Mouse (Mus musculus) T-helper 1 cell (primary cell): ENCODE measurements around the gene Med11.

Experiments
- in situ Hi-C: fragments of 300-600 bp; cut with MboI, MseI; formaldehyde crosslinking; loops from one replicate; pipeline ENCODE4 v1.15.1; 2025; ENCODE audit warnings: high pct_unique_total_duplicates

The Med11 gene

DNA sequence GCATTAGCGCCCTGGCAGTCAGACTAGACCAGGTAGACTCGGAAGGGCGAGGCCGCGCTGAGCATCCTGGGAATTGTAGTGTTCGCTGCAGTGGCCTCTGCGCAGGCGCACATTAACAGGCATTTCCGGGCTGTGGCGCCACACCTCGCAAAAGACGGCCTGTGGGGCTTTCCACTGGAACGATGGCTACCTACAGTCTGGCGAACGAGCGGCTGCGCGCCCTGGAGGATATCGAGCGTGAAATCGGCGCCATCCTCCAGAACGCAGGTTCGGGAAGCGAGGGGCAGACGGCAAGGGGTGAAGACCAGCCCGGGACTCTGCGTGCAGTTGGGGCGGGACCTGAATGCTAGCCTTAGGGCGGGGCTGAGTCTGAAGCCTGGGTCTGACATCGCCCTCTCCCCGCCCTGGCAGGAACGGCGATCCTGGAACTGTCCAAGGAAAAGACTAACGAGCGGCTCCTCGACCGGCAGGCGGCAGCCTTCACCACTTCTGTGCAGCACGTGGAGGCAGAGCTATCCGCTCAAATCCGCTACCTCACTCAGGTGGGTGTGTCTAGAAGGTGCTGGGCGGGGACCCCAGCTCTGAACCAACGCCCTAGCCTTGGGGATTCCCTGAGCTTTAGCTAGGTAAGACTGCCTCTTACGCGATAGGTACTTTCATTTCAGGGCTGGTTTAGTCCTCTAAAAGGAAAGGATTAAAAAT is at the start of gene Med11:
Gene Med11 (plus strand): TSS at position 123 of the 702 bp plus-strand sequence.
- in situ Hi-C loops = no loop called here

DNA sequence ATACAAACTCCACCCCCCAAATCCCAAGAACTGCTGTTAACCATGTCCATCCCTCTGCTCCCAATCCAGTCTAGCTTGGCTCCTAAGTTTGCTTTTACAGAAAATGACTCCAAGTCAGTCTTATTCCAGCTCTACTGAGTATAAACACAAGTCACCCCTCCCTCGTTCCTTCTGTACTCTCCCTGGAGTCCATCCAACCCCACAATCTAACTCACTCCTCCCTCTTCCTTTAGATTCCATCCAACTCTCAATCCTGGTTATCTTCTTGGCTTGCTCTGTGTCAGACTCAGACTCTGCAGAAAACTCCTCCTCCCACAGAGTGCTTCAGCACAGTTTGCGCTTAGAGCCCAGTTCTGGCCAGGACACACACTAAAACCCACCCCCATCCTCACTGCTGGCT is 48.1 kb upstream of the Med11 start:
- in situ Hi-C loops = no loop called here

DNA sequence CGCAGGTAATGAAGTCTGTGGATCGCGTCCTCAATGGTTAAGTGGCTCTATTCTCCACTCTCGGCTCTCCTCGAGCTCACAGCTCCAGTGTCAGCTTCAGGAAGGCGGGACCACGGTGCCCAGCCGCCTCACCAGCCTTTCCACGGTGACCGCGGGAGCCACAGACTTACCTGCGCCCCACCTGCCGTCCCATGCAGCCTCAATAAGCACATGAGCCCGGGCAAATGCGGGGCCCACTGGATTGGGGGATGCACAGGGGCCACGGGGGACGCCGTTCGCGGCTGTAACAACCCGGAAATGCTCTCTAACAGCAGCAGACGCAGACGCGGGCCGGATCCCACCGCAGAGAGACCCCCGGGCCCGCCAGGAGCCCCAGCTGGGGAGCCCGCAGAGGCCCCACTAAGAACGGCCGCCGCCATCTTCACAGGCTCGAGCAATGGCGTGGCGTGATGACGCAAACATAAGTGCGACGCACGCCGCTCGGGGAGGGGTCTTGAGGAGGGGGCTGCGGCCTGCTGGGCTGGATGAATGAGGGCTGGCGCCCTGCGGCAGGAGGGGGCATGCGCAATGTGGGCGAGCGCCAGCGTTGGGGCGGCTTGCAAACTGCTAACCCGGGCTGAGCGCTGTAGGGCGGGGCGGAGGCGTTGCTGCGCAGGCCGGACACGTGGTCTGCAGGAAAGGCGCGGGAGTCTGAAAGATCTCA is 42.0 kb upstream of the Med11 start, which contains the start of gene Pelp1:
Gene Pelp1 (minus strand): TSS at position 438 of the 703 bp plus-strand sequence.
- in situ Hi-C loops = loop anchor here (5.0 kb wide), 1 partner anchor 98 kb away; the partner anchor contains the start of gene Tm4sf5

DNA sequence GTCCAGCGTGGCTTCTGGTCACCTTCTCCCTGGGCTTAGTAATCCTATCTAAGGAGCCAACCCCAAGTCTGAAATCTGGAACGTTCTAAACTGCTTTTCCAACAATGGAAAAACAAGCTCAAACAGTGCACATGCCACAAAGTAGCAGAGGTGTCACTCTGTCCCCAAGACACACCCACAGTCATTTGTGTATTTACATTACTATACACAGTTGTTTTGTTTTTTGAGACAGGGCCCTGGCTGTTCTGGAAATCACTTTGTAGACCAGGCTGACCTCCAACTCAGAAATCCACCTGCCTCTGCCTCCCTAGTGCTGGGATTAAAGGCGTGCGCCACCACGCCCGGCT is 41.4 kb upstream of the Med11 start:
- in situ Hi-C loops = loop anchor here (5.0 kb wide), 1 partner anchor 97 kb away; the partner anchor contains the start of gene Tm4sf5

DNA sequence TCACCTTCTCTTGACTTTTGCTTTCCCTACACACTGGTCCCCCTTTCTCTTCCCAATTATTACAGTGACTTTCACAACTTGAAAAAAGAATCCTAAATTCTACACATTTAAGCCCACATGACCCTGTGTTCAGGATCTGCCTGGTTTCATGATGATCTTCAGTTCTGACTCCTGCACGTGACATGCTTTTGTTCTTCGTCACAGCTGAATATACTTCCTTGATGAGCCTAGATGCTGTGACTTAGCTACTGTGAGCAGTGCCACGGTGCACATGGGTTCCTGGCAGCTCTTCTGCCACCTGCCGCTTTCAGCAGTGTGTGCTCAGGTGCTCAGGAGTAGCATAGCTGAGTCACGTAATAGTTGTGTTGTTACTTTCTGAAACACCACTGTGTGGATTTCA is 39.1 kb upstream of the Med11 start:
- in situ Hi-C loops = loop anchor here (5.0 kb wide), 1 partner anchor 95 kb away; the partner anchor contains the start of gene Tm4sf5

DNA sequence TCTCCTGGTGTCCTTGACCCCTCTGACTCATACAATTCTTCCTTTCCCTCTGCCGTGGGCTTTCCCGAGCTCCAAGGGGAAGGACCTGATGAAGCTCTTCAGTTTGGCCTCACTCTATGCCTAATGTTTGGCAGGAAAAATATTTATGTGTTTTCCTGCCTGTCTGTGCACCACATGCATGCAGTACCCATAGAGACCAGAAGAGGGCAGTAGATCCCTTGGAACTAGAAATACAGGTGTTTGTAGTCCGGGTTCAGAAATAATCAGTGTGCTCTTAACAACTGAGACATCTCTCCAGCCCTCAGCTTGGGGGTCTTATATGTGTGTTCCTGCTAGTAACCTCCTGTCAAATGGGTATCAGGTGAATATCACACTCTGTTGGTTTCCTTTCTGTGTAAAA is 37.8 kb upstream of the Med11 start:
- in situ Hi-C loops = loop anchor here (5.0 kb wide), 1 partner anchor 93 kb away; the partner anchor contains the start of gene Tm4sf5

DNA sequence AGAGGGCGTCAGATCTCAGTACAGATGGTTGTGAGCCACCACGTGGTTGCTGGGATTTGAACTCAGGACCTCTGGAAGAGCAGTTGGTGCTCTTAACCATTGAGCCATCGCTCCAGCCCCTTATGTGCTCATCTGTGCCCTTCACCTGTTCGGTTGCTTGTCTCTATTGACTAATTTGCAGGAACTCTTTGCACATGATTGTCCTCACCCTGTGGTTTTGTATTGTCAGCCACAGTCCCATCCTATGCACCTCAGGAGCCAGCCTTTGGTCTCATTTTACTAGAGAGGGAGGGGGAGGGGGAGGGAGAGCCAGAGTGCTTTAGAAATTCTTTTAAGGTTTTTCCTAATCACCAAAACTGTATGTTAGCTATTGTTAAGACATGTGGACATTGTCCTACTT is 33.5 kb upstream of the Med11 start:
- in situ Hi-C loops = loop anchor here (5.0 kb wide), 1 partner anchor 199 kb away; the partner anchor contains the start of genes 4930544D05Rik and Chrne

DNA sequence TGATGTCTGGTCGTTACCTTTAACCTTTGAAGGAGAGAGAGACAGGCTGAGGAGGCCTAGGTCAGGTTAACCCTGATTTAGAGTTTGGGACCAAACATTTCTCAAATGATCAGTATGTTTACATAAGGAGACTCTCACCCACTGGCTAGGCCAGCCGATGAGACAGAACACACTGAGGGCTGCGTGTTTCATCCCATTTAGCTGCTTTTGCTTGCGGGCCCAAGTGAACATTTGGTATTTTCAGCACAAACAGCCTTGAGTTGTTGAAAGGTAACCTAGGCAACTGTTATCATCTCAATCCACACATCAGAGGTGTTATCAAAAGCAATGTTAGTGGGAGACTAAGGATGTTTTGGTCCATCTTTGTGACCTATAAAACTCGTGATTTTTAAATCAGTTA is 32.2 kb upstream of the Med11 start:
- in situ Hi-C loops = loop anchor here (5.0 kb wide), 1 partner anchor 198 kb away; the partner anchor contains the start of genes 4930544D05Rik and Chrne

DNA sequence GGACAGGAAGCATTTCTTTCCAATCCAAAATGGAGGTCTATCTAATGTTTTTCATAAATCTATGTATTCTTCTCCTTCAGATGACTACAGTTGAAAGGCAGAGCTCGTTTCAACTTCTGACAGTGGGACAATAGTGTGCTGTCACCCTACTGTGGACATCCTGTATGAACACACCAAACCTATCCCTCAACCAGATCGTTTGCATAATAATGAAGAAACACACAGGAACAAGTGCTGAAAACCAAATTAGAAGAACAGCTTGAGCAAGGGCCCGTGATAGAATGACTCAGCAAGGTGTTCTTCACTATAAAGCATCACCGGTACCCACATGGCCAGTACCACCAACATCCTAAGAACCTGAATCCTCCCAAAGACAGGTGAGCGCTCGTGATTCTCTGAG is 25.1 kb upstream of the Med11 start:
- in situ Hi-C loops = loop anchor here (25.0 kb wide), 1 partner anchor 336 kb away; the partner anchor contains the start of gene Zfp3

DNA sequence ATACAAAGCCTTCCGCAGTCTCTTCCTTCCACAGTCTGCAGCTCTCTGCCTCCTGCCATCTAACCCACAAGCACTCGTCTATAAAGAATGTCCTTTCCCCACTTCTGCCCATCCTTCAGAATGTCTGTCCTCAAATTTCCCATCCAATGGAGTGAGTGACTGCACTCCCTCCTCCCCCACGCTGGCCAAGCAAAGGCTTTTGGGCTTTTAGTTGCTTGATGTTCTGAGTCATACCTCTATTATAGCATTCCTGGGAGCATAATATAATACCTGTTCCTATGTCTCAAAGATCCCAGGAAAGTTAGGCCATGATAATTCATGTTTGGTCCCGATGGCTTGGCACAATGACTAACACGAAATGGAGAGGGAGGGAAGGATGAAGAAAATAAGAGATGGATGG is 20.1 kb upstream of the Med11 start:
- in situ Hi-C loops = loop anchor here (25.0 kb wide), 1 partner anchor 331 kb away; the partner anchor contains the start of gene Zfp3

DNA sequence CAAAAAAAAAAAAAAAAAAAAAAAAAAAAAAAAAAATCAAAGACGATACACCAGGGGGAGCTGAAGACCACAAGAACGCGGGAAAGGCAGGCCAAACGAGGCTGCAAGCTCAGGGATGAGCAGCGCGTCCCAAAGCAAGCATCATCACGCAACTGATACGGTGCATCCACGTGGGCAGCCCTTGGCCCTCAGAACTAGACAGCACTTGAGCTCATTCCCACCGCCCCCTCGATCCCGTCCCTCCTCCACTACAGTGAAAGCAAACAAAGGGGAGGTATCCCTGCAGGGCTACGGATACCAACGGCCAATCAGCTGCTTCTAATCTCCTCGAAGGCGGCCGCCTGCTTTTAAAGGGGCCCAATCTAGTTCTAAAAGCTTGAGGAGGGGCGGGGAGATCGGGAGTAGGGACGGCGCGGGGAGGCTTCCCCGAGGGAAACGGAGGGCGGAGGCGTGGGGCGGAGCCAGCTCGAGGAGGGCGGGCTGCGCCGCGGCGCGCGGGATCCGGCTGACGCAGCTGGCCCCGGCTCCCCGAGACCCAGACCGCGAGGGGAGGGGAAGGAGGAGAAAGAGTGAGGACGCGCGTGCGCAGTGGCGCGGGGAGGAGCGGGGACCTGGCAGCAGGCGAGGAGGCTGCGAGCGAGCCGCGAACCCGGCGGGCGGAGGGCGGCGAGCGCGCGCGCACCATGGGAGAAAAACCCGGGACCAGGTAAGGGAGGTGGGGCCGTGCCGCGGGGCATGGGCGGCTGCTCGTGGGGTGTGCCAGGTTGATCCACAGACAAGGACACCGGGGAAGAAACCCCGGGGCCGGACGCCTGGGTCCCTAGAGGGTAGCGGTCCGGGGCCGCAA is 19.4 kb upstream of the Med11 start, which contains the start of gene Arrb2:
Gene Arrb2 (plus strand): TSS at position 588 of the 847 bp plus-strand sequence.
- in situ Hi-C loops = loop anchor here (25.0 kb wide), 1 partner anchor 330 kb away; the partner anchor contains the start of gene Zfp3

DNA sequence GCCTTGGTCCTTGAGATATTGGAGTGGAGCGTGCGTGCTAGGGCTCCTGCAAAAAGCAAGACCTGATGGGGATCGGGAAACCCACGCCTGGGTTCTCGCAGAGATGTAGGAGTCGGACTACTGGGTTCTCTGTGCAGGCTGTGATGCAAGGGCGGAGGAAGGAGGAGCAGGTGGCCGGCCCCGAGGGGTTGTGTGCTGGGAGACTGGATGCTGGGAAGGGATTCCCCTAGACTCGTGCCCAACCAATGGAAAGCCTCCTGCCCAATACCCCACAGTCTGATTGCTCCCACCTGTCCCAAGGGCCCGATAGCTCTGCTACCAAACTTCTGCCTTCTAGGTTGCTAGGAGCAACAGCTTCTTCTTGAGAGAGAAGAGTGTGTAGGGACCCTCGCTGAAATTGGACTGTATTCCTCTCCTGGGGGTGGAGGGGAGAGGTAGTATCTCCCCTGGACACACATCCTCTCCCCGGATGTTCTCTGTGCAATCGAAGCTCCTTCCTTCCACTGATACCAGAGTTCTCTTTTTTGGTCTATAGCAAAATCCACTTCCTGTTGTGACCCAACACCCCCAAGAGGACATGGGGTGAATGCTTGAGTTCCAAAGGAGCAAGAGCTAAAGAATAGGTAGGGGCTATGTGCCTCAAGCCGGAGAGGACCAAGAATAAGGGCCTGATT is 18.7 kb upstream of the Med11 start:
- in situ Hi-C loops = loop anchor here (25.0 kb wide), 1 partner anchor 329 kb away; the partner anchor contains the start of gene Zfp3

DNA sequence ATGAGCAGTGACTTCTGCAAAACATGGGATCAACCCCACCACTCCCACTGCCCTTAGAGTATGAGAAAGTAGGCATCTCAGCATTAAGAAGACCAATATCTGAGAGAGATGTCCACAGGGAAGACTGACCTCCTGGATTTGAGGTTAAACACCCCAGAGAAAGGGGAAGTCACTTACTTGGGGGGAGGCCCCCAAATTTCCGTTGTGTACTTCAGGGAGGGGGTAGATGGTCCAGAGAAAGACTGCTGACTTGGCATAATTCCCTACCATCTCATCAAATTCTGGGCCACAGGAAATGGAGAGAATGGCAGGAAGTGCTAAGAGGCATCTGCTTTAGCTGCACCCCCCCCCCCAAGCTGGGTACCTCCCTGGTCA is 18.2 kb upstream of the Med11 start:
- in situ Hi-C loops = loop anchor here (25.0 kb wide), 1 partner anchor 329 kb away; the partner anchor contains the start of gene Zfp3

DNA sequence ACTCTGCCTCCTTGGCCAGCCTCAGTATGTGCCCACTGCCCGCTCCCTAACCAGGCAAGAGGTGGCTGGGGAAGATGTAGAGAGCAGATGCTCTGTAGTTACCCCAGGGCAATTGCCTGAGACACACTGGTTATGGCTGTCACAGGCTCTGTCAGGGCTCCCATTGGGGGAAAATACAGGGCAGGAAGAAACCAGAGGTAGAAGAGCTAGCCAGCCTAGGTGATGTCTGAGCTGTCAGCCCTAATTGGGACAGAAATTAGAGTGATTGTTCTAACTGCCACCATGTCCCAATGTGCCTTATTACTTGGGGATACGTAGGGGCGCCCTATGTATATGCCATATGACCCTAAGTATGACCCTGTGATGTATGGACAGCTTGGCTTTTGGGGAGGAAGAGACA is 17.8 kb upstream of the Med11 start:
- in situ Hi-C loops = loop anchor here (25.0 kb wide), 1 partner anchor 328 kb away; the partner anchor contains the start of gene Zfp3

DNA sequence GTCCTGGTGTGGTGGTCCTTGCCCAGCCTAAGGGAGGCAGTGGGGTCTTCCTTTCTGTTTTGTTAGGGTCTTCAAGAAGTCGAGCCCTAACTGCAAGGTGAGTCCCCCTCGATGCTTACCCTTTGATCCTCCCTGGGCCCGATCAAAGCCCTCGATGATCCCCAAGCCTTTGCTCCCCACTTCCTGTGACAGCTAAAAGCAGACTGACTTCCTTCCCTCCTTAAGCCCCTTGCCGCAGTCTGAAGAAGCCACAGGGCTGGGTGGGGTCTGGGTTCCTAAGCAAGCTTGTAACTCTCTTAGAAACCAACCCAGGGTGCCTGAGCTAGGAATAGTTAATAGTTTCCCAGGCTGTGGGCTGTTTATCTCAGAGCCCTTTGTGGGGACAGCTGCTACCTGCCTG is 16.2 kb upstream of the Med11 start:
- in situ Hi-C loops = loop anchor here (25.0 kb wide), 1 partner anchor 327 kb away; the partner anchor contains the start of gene Zfp3

DNA sequence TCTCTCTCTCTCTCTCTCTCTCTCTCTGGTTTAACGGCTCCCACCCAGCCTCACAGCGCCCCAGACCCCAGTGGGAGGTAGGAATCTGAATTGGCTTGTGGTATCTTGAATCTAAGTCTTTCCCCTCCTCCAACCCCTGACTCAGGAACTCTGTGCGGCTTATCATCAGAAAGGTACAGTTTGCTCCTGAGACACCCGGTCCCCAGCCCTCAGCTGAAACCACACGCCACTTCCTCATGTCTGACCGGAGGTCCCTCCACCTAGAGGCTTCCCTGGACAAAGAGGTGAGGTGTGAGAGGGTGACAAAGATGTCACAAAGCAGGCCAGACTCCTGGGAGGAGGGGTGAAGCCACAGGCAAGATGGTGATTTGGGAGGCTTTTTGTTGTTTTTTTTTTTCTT is 14.3 kb upstream of the Med11 start:
- in situ Hi-C loops = loop anchor here (25.0 kb wide), 1 partner anchor 325 kb away; the partner anchor contains the start of gene Zfp3

DNA sequence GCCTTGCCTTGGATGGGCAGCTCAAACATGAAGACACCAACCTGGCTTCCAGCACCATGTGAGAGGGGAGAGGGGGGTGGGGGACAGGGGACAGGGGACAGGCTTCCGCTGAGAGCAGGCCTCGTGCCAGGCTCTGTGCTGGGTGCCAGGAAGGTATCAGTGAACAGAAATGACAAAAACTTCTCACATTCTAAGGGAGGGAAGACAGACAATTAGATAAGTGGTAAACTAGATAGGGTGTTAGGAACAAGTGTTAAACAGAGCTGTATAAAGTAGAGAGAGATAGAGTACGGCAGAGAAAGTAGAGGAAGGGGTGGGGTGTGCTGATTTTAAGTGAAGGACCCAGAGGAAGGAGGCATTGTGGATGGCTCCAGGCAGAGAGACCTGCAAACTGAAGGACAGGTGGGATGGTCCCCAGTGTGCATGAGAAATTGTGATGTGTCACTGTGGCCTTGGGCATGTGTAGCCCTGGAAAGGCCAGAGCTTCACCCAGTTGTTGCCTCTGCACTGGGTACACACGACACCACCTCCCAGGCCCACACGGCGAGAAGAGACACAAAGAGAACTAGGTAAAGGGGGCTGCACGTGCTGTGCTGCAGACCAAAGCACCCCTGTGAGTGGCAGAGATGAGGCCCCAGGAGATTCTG is 12.9 kb upstream of the Med11 start:
- in situ Hi-C loops = loop anchor here (25.0 kb wide), 1 partner anchor 323 kb away; the partner anchor contains the start of gene Zfp3

DNA sequence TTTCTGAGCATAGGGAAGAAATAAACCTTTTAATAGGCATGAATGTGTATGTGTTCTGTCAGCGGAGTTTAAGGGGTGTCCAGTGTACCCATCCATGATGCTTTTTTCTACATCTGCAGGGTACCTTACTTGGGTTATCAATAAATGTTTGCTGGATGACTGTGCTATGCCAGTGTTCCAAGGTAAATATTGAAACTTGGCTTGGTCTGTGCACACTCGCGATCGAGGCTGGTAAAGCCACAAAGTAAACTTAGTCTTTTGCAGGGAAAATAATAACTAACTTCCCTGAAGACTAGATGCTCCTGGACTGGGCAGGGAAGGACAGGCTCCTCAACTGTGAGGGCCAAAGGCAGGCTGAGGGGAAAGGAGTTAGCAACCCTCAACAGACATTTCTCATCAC is 11.1 kb upstream of the Med11 start:
- in situ Hi-C loops = loop anchor here (25.0 kb wide), 1 partner anchor 322 kb away; the partner anchor contains the start of gene Zfp3

DNA sequence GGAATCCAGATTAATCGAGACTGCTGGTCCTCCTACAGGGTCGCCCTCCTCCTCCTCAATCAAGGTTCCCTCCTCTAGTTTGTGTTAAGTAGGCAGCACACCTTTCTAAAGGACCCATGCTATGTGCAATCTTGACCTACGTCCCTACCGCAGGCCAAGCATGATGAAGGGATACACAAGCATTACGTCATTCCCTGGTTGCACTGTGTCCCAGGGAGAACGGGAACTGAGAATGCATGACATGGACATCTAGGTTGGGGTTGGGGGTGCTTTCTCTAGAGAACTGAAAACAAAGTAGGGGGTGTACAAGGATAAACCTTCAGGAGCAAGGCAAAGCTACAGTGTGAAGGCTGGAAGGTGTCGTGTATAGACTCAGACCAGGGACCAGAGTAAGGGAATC is 9.8 kb upstream of the Med11 start:
- in situ Hi-C loops = loop anchor here (25.0 kb wide), 1 partner anchor 320 kb away; the partner anchor contains the start of gene Zfp3

DNA sequence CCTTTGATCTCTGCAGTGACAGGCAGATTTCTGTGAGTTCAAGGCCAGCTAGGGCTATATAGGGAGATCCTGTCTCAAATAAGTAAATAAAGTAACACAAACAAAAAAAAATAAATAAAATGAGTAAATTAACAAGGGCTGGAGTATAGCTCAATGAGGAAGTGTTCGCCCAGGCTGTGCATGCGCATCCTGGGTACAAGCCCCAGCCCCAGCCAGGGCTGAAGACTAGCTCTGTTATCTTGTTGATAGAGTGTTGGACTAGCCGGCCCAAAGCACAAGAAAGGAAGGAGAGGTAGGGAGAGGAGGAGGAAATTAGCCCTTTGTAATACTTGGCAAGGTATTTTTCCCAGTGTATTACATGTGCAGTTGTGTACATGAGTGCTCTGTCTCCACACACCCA is 7.8 kb upstream of the Med11 start:
- in situ Hi-C loops = loop anchor here (25.0 kb wide), 1 partner anchor 318 kb away; the partner anchor contains the start of gene Zfp3
